Comparison of ENCODE assay signal across 8 mouse cellular contexts in the genomic region with DNA sequence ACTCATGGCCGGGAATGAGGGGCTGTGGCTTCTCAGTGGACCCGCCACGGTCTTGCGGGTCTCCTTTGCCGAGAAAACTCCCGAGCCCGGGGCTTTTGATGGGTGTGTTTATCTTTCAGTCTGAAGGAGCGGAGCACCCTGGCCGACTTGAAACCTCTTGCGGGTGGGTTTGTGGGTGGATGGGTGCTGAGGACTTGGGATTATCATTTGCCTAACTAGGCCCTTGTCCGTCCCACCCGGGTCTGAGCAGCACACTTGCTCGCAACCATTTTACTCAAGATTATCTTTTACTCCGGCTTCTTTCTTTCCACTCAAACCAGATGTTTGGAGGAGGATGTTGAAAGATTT. TPM values are rescaled to one million over a fixed set of nuclear protein-coding genes. Genes with fewer than 3 reads are reported as not detected.
A peak's percentile ranks its signal among the peaks of the same experiment; 100 is the strongest.
DNase-seq lines count a peak whose midpoint lies in the region; ATAC-seq and TF ChIP-seq lines count a peak whose summit lies in the region.

No protein-coding gene starts in this region.

- H3K27me3 ChIP-seq in intestine, embryonic 14.5 days (replicated peaks; ENCODE audit: control insufficient read depth, insufficient read depth, low read length), result no peaks in the 10 kb centered on the region
- H3K27me3 ChIP-seq in neural tube, embryonic 12.5 days (replicated peaks), result no peaks in the 10 kb centered on the region

- no peaks in the 10 kb centered on the region; the same call in 1 of the 2 replicates for H3K4me1 ChIP-seq in cortical plate, adult 2 months (ENCODE audit: control insufficient read depth, insufficient read depth, low read length)
- peaks cover 25% of the 10 kb centered on the region for H3K4me1 ChIP-seq in intestine, embryonic 14.5 days (replicated peaks; ENCODE audit: control insufficient read depth, insufficient read depth, low read length)
- H3K4me1 ChIP-seq in neural tube, embryonic 12.5 days, result peaks cover 13% of the 10 kb centered on the region

- WGBS in intestine, embryonic 14.5 days, result under 1% methylated on average over 14 of the region's 14 CpGs
- 1% methylated on average over 14 of the region's 14 CpGs for WGBS in neural tube, embryonic 12.5 days

- intact Hi-C loops in left cerebral cortex, adult 2 months (cut with DNase I), result loop anchor here (2.0 to 5.0 kb wide), 3 partner anchors 33 to 63 kb away; no protein-coding TSS in a partner anchor

- DNase-seq in left cerebral cortex, adult 2 months (ENCODE audit: extremely low spot score in 1 of 2, low spot score in 2 of 2), result no peak
- DNase-seq in left cerebral cortex, adult 9 months (ENCODE audit: low spot score in 2 of 2), result no peak
- no peak for DNase-seq in intestine, embryonic 14.5 days (ENCODE audit: low spot score)
- no peak for DNase-seq in right cerebral cortex, postnatal 25 days
- DNase-seq in frontal cortex, postnatal 10 days (ENCODE audit: low spot score in 2 of 2), result no peak
- no peak for DNase-seq in layer of hippocampus, adult 11-12 months (ENCODE audit: low spot score)

- peak overlapping the region; percentile 97 for H3K27ac ChIP-seq in left cerebral cortex, adult 2 months
- peak overlapping the region; percentile 98 for H3K27ac ChIP-seq in cortical plate, adult 2 months (ENCODE audit: insufficient read depth, low read length)
- H3K27ac ChIP-seq in intestine, embryonic 14.5 days (ENCODE audit: low read depth), result peak overlapping the region; percentile 83
- peak overlapping the region; percentile 92 for H3K27ac ChIP-seq in neural tube, embryonic 12.5 days

- peak overlapping the region; percentile 72 for H3K4me2 ChIP-seq in intestine, embryonic 14.5 days (ENCODE audit: low read length)
- peak overlapping the region; percentile 69 for H3K4me2 ChIP-seq in neural tube, embryonic 12.5 days (replicated peaks)

- H3K4me3 ChIP-seq in left cerebral cortex, adult 2 months, result peak overlapping the region; percentile 97
- H3K4me3 ChIP-seq in cortical plate, adult 2 months (ENCODE audit: insufficient read depth, low read length), result peak overlapping the region; percentile 86
- H3K4me3 ChIP-seq in intestine, embryonic 14.5 days (ENCODE audit: low read depth, low read length), result peak overlapping the region; percentile 85
- H3K4me3 ChIP-seq in neural tube, embryonic 12.5 days, result peak overlapping the region; percentile 80

- 0 out of 2 replicates have a peak, but pooled peaks cover 4% of the 10 kb centered on the region for H3K36me3 ChIP-seq in intestine, embryonic 14.5 days (ENCODE audit: control insufficient read depth, insufficient read depth, low read length)
- no peaks in the 10 kb centered on the region for H3K36me3 ChIP-seq in neural tube, embryonic 12.5 days

- H3K9me3 ChIP-seq in intestine, embryonic 14.5 days (ENCODE audit: control insufficient read depth, low read length), result no peaks in the 10 kb centered on the region
- H3K9me3 ChIP-seq in neural tube, embryonic 12.5 days, result no peaks in the 10 kb centered on the region

- peak; percentile 22; the same call in 1 of the 2 replicates for ATAC-seq in intestine, embryonic 14.5 days (replicated peaks; ENCODE audit: low FRiP score, low TSS enrichment, low read depth)
- ATAC-seq in neural tube, embryonic 12.5 days (ENCODE audit: low FRiP score, low read depth), result peak; percentile 41

- no peak for TF ChIP-seq CTCF in left cerebral cortex, adult 2 months (IDR thresholded peaks at IDR 0.05)
- TF ChIP-seq CTCF in cortical plate, adult 2 months (IDR thresholded peaks at IDR 0.05; ENCODE audit: extremely low read depth, insufficient read depth, low read length), result no peak

- no peak for TF ChIP-seq POLR2A in cortical plate, adult 2 months (IDR thresholded peaks at IDR 0.05; ENCODE audit: extremely low read depth, insufficient read depth, low read length)

- H3K9ac ChIP-seq in intestine, embryonic 14.5 days (ENCODE audit: low read length), result peak overlapping the region; percentile 95
- peak overlapping the region; percentile 95 for H3K9ac ChIP-seq in neural tube, embryonic 12.5 days

RNA-seq across cellular contexts. Expression of gene Ick, which starts 4.5 kb away (rescaled TPM):
- total RNA-seq in left cerebral cortex, adult 2 months (2021), result 10 to 100 TPM; 17.4 to 19.2 TPM
- 18.0 and 19.1 TPM in 2 replicates for polyA plus RNA-seq in cortical plate, adult 2 months (2012; rRNA removed)
- polyA plus RNA-seq in intestine, embryonic 14.5 days (2014; fragmentation: Nextera tagmentation; extraction: Ambion mirVana), result 25.7 TPM in 2 replicates
- 37.2 and 39.7 TPM in 2 replicates for polyA plus RNA-seq in neural tube, embryonic 12.5 days (2016; fragmentation: Nextera tagmentation; extraction: Ambion mirVana)

RNA-seq across cellular contexts. Expression of gene Fbxo9, which starts 4.6 kb away (rescaled TPM):
- total RNA-seq in left cerebral cortex, adult 2 months (2021), result 100 to 1,000 TPM; 106 to 115 TPM
- polyA plus RNA-seq in cortical plate, adult 2 months (2012; rRNA removed), result 138 and 144 TPM in 2 replicates
- polyA plus RNA-seq in intestine, embryonic 14.5 days (2014; fragmentation: Nextera tagmentation; extraction: Ambion mirVana), result 35.3 and 43.0 TPM in 2 replicates
- polyA plus RNA-seq in neural tube, embryonic 12.5 days (2016; fragmentation: Nextera tagmentation; extraction: Ambion mirVana), result 48.0 and 53.4 TPM in 2 replicates
